Mouse (Mus musculus): ENCODE measurements around the gene Zkscan14.

The Zkscan14 gene

GRCm38 (mm10) chr5:145202446-145202845 is 778 bp upstream of the Zkscan14 start:
- no peak for DNase-seq (ENCODE audit: low spot score)

- DNase-seq (ENCODE audit: low spot score): no peak
Observed at GRCm38 (mm10) chr5:145200387-145200786, 1.3 kb downstream of the Zkscan14 start.

- DNase-seq (ENCODE audit: low spot score): no peak
Observed at GRCm38 (mm10) chr5:145191962-145192361, 9.7 kb downstream of the Zkscan14 start, which contains the start of gene Atp5j2. TSS of gene Atp5j2 (minus strand) at chr5:145192062.

- DNase-seq (ENCODE audit: low spot score): peak; percentile 57
Observed at GRCm38 (mm10) chr5:145190875-145191798, 10.5 kb downstream of the Zkscan14 start.

GRCm38 (mm10) chr5:145190373-145190772 is 11.3 kb downstream of the Zkscan14 start:
- DNase-seq (ENCODE audit: low spot score): no peak

- DNase-seq (ENCODE audit: low spot score): no peak
Observed at GRCm38 (mm10) chr5:145189416-145189815, 12.3 kb downstream of the Zkscan14 start.

- no peak for DNase-seq (ENCODE audit: low spot score)
Observed at GRCm38 (mm10) chr5:145185244-145185643, 16.4 kb downstream of the Zkscan14 start.

GRCm38 (mm10) chr5:145178461-145178980 is 23.1 kb downstream of the Zkscan14 start:
- no peak for DNase-seq (ENCODE audit: low spot score)

- no peak for DNase-seq (ENCODE audit: low spot score)
Observed at GRCm38 (mm10) chr5:145167306-145167661, 34.4 kb downstream of the Zkscan14 start.

GRCm38 (mm10) chr5:145166536-145167305 is 34.9 kb downstream of the Zkscan14 start, which contains the start of the genes Ptcd1 and Cpsf4:
TSS of gene Ptcd1 (minus strand) at chr5:145167108.
TSS of gene Cpsf4 (plus strand) at chr5:145167213.
- DNase-seq (ENCODE audit: low spot score): peak; percentile 93

GRCm38 (mm10) chr5:145165184-145165583 is 36.5 kb downstream of the Zkscan14 start:
- no peak for DNase-seq (ENCODE audit: low spot score)

- no peak for DNase-seq (ENCODE audit: low spot score)
Observed at GRCm38 (mm10) chr5:145164710-145165109, 37.0 kb downstream of the Zkscan14 start.

- no peak for DNase-seq (ENCODE audit: low spot score)
Observed at GRCm38 (mm10) chr5:145161361-145161760, 40.3 kb downstream of the Zkscan14 start.

GRCm38 (mm10) chr5:145152690-145153089 is 49.0 kb downstream of the Zkscan14 start:
- DNase-seq (ENCODE audit: low spot score): no peak

GRCm38 (mm10) chr5:145149294-145149693 is 52.4 kb downstream of the Zkscan14 start:
- DNase-seq (ENCODE audit: low spot score): no peak

GRCm38 (mm10) chr5:145147748-145148147 is 53.9 kb downstream of the Zkscan14 start:
- DNase-seq (ENCODE audit: low spot score): no peak

Measured in urinary bladder, postnatal 10 days (tissue).